Mouse (Mus musculus) G1E (cell line): ENCODE data around the gene Dll3.

Experiments used
- CTCF ChIP-seq: IDR thresholded peaks from 2 replicates; pipeline ENCODE4 v1.5.1; 2012; ENCODE audit warnings: low read depth, low read length, inconsistent platforms, mixed read lengths
- POLR2AphosphoS5 ChIP-seq: IDR thresholded peaks from 2 replicates; pipeline ENCODE4 v1.6.1; 2012; ENCODE audit warnings: low read depth, low read length, inconsistent platforms; ENCODE audit not compliant: insufficient replicate concordance

DNA sequence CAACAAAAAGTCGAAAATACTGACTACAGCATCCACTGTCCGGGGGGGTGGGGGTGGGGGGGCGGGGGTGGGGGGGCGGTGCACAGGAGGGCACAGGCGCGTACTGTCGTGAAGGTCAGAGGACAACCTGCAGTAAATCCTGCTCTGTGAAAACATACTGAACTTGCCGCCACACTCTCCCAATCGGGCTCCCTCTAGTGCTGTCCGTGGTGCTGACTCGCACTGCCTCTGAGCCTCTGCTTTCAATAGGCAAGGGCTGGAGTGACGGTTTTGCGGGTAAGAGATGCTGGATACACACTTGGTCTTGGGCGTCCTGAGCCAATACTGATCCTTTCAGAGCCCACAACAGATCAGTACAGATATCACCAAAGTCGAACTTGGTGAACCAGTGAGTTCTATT is 38.3 kb downstream of the Dll3 start:
- TF ChIP-seq CTCF (no peak), POLR2AphosphoS5 (no peak)
